Mouse (Mus musculus): ENCODE data around the gene Clpsl2.

Clpsl2 gene

GRCm38 (mm10) chr17:28560598-28560997, 11.4 kb downstream of the Clpsl2 start, which contains the start of gene Clps:
Clps (minus strand) TSS chr17:28560766.
- DNase-seq (ENCODE audit: low spot score): peak; percentile 32

GRCm38 (mm10) chr17:28561613-28562012, 12.4 kb downstream of the Clpsl2 start:
- no peak for DNase-seq (ENCODE audit: low spot score)

GRCm38 (mm10) chr17:28565181-28565580, 16.0 kb downstream of the Clpsl2 start:
- peak; percentile 39 for DNase-seq (ENCODE audit: low spot score)

GRCm38 (mm10) chr17:28567541-28567940, 18.3 kb downstream of the Clpsl2 start:
- DNase-seq (ENCODE audit: low spot score): no peak

- DNase-seq (ENCODE audit: low spot score): no peak
Observed at GRCm38 (mm10) chr17:28571868-28572267, 22.7 kb downstream of the Clpsl2 start.

- no peak for DNase-seq (ENCODE audit: low spot score)
Observed at GRCm38 (mm10) chr17:28572521-28572920, 23.3 kb downstream of the Clpsl2 start.

GRCm38 (mm10) chr17:28572941-28573340, 23.7 kb downstream of the Clpsl2 start:
- no peak for DNase-seq (ENCODE audit: low spot score)

- DNase-seq (ENCODE audit: low spot score): peak; percentile 53
Observed at GRCm38 (mm10) chr17:28575244-28576125, 26.3 kb downstream of the Clpsl2 start, which contains the start of gene Lhfpl5. Lhfpl5 (plus strand) TSS chr17:28575641.

- DNase-seq (ENCODE audit: low spot score): peak; percentile 80
Observed at GRCm38 (mm10) chr17:28580396-28580795, 31.2 kb downstream of the Clpsl2 start.

GRCm38 (mm10) chr17:28581056-28581455, 31.8 kb downstream of the Clpsl2 start:
- DNase-seq (ENCODE audit: low spot score): no peak

- DNase-seq (ENCODE audit: low spot score): no peak
Observed at GRCm38 (mm10) chr17:28586509-28586908, 37.3 kb downstream of the Clpsl2 start.

- no peak for DNase-seq (ENCODE audit: low spot score)
Observed at GRCm38 (mm10) chr17:28588591-28588990, 39.4 kb downstream of the Clpsl2 start.

- DNase-seq (ENCODE audit: low spot score): no peak
Observed at GRCm38 (mm10) chr17:28590596-28590995, 41.4 kb downstream of the Clpsl2 start.

- DNase-seq (ENCODE audit: low spot score): no peak
Observed at GRCm38 (mm10) chr17:28591476-28591875, 42.3 kb downstream of the Clpsl2 start.

GRCm38 (mm10) chr17:28592998-28593397, 43.8 kb downstream of the Clpsl2 start:
- peak; percentile 76 for DNase-seq (ENCODE audit: low spot score)

- no peak for DNase-seq (ENCODE audit: low spot score)
Observed at GRCm38 (mm10) chr17:28593965-28594364, 44.8 kb downstream of the Clpsl2 start.

- DNase-seq (ENCODE audit: low spot score): no peak
Observed at GRCm38 (mm10) chr17:28600780-28601179, 51.6 kb downstream of the Clpsl2 start.

GRCm38 (mm10) chr17:28601557-28602250, 52.5 kb downstream of the Clpsl2 start:
- no peak for DNase-seq (ENCODE audit: low spot score)

Measured in yolk sac, embryonic 10.5 days (tissue).